Mouse (Mus musculus): Measurements from ENCODE around the gene Rhoa. TPM values are rescaled to one million over a fixed set of nuclear protein-coding genes. Genes with fewer than 3 reads are reported as not detected.

Rhoa gene
- 114 TPM for polyA plus RNA-seq (2014; fragmentation: Illumina TruSeq; extraction: RNeasy Lipid Tissue Mini Kit (QIAGEN cat#74804); ENCODE audit: low read depth, low replicate concordance)

GRCm38 (mm10) chr9:108305629-108306520, at the start of gene Rhoa, which contains the start of gene Tcta:
TSS of gene Rhoa (plus strand) at chr9:108306129.
TSS of gene Tcta (minus strand) at chr9:108306160.

GRCm38 (mm10) chr9:108263690-108264190, 42.2 kb upstream of the Rhoa start, which contains the start of gene Dag1:
TSS of gene Dag1 (minus strand) at chr9:108263958.

GRCm38 (mm10) chr9:108290016-108290750, 15.7 kb upstream of the Rhoa start, which contains the start of gene Nicn1:
TSS of gene Nicn1 (plus strand) at chr9:108290429.

GRCm38 (mm10) chr9:108296453-108297355, 9.2 kb upstream of the Rhoa start, which contains the start of gene Amt:
TSS of gene Amt (plus strand) at chr9:108296853.

GRCm38 (mm10) chr9:108338886-108339781, 33.2 kb downstream of the Rhoa start, which contains the start of gene Gpx1:
TSS of gene Gpx1 (plus strand) at chr9:108338903.

GRCm38 (mm10) chr9:108347540-108348289, 41.8 kb downstream of the Rhoa start, which contains the start of gene Usp4:
TSS of gene Usp4 (plus strand) at chr9:108347853.

Other genes with a start within 250 kb of the Rhoa start
- gene Mst1, start 225.7 kb upstream of the Rhoa start, polyA plus RNA-seq (2014; fragmentation: Illumina TruSeq; extraction: RNeasy Lipid Tissue Mini Kit (QIAGEN cat#74804); ENCODE audit: low read depth, low replicate concordance) = not detected
- gene Rnf123, start 222.8 kb upstream of the Rhoa start, polyA plus RNA-seq (2014; fragmentation: Illumina TruSeq; extraction: RNeasy Lipid Tissue Mini Kit (QIAGEN cat#74804); ENCODE audit: low read depth, low replicate concordance) = 1.8 TPM
- 6.3 TPM for gene Apeh, start 211.5 kb upstream of the Rhoa start, polyA plus RNA-seq (2014; fragmentation: Illumina TruSeq; extraction: RNeasy Lipid Tissue Mini Kit (QIAGEN cat#74804); ENCODE audit: low read depth, low replicate concordance)
- gene Bsn, start 115.7 kb upstream of the Rhoa start, polyA plus RNA-seq (2014; fragmentation: Illumina TruSeq; extraction: RNeasy Lipid Tissue Mini Kit (QIAGEN cat#74804); ENCODE audit: low read depth, low replicate concordance) = 0.27 TPM
- 10.4 TPM for gene Dag1, start 42.2 kb upstream of the Rhoa start, polyA plus RNA-seq (2014; fragmentation: Illumina TruSeq; extraction: RNeasy Lipid Tissue Mini Kit (QIAGEN cat#74804); ENCODE audit: low read depth, low replicate concordance)
- 24.1 TPM for gene Nicn1, start 15.7 kb upstream of the Rhoa start, polyA plus RNA-seq (2014; fragmentation: Illumina TruSeq; extraction: RNeasy Lipid Tissue Mini Kit (QIAGEN cat#74804); ENCODE audit: low read depth, low replicate concordance)
- 1.4 TPM for gene Amt, start 9.3 kb upstream of the Rhoa start, polyA plus RNA-seq (2014; fragmentation: Illumina TruSeq; extraction: RNeasy Lipid Tissue Mini Kit (QIAGEN cat#74804); ENCODE audit: low read depth, low replicate concordance)
- gene Tcta, start within 50 bp of the Rhoa start, polyA plus RNA-seq (2014; fragmentation: Illumina TruSeq; extraction: RNeasy Lipid Tissue Mini Kit (QIAGEN cat#74804); ENCODE audit: low read depth, low replicate concordance) = 17.0 TPM
- gene Gpx1, start 32.8 kb downstream of the Rhoa start, polyA plus RNA-seq (2014; fragmentation: Illumina TruSeq; extraction: RNeasy Lipid Tissue Mini Kit (QIAGEN cat#74804); ENCODE audit: low read depth, low replicate concordance) = 1.8 TPM
- gene Usp4, start 41.7 kb downstream of the Rhoa start, polyA plus RNA-seq (2014; fragmentation: Illumina TruSeq; extraction: RNeasy Lipid Tissue Mini Kit (QIAGEN cat#74804); ENCODE audit: low read depth, low replicate concordance) = 93.9 TPM
- gene 1700102P08Rik, start 86.7 kb downstream of the Rhoa start, polyA plus RNA-seq (2014; fragmentation: Illumina TruSeq; extraction: RNeasy Lipid Tissue Mini Kit (QIAGEN cat#74804); ENCODE audit: low read depth, low replicate concordance) = 278 TPM
- gene Ccdc36, start 122.4 kb downstream of the Rhoa start, polyA plus RNA-seq (2014; fragmentation: Illumina TruSeq; extraction: RNeasy Lipid Tissue Mini Kit (QIAGEN cat#74804); ENCODE audit: low read depth, low replicate concordance) = 8.6 TPM
- 10.4 TPM for gene BC048562, start 130.4 kb downstream of the Rhoa start, polyA plus RNA-seq (2014; fragmentation: Illumina TruSeq; extraction: RNeasy Lipid Tissue Mini Kit (QIAGEN cat#74804); ENCODE audit: low read depth, low replicate concordance)
- 3.0 TPM for gene Ccdc71, start 154.4 kb downstream of the Rhoa start, polyA plus RNA-seq (2014; fragmentation: Illumina TruSeq; extraction: RNeasy Lipid Tissue Mini Kit (QIAGEN cat#74804); ENCODE audit: low read depth, low replicate concordance)
- 1.3 TPM for gene Klhdc8b, start 155.5 kb downstream of the Rhoa start, polyA plus RNA-seq (2014; fragmentation: Illumina TruSeq; extraction: RNeasy Lipid Tissue Mini Kit (QIAGEN cat#74804); ENCODE audit: low read depth, low replicate concordance)
- 2.0 TPM for gene Lamb2, start 173.6 kb downstream of the Rhoa start, polyA plus RNA-seq (2014; fragmentation: Illumina TruSeq; extraction: RNeasy Lipid Tissue Mini Kit (QIAGEN cat#74804); ENCODE audit: low read depth, low replicate concordance)
- gene Usp19, start 184.5 kb downstream of the Rhoa start, polyA plus RNA-seq (2014; fragmentation: Illumina TruSeq; extraction: RNeasy Lipid Tissue Mini Kit (QIAGEN cat#74804); ENCODE audit: low read depth, low replicate concordance) = 14.4 TPM
- 74.8 TPM for gene Qars, start 201.6 kb downstream of the Rhoa start, polyA plus RNA-seq (2014; fragmentation: Illumina TruSeq; extraction: RNeasy Lipid Tissue Mini Kit (QIAGEN cat#74804); ENCODE audit: low read depth, low replicate concordance)
- 151 TPM for gene Qrich1, start 210.7 kb downstream of the Rhoa start, polyA plus RNA-seq (2014; fragmentation: Illumina TruSeq; extraction: RNeasy Lipid Tissue Mini Kit (QIAGEN cat#74804); ENCODE audit: low read depth, low replicate concordance)